Mouse (Mus musculus) lung, postnatal 0 days (tissue): ENCODE measurements around the gene Grhl3.

Source experiments
- CTCF ChIP-seq: IDR thresholded peaks from 2 replicates; pipeline ENCODE4 v1.5.1; 2016; ENCODE audit warnings: antibody characterized with exemption, mild to moderate bottlenecking
- EP300 ChIP-seq: IDR thresholded peaks from 2 replicates; pipeline ENCODE4 v1.6.1; 2016; ENCODE audit warnings: antibody characterized with exemption, mild to moderate bottlenecking, control low read depth

DNA sequence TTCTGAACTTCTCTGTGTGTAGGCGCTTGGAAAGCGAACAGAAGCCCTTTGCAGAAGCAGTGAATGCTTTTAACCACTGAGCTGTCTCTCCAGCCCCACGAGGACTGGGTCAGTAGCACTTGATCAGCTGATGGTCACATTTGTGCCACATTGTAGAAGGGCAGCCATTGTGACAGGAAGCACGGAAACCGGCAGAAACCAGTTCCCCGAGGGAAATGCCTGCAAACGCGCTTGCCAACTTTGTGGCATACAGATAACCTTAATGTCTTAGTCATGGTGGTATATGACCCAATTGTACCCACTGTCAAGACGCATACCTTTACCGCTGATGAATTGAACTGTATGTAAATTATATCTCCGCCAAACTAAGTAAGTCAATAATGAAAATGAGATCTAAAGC lies 67.6 kb downstream of the Grhl3 start:
- no peak for TF ChIP-seq CTCF
- no peak for TF ChIP-seq EP300
